Mouse (Mus musculus): Measurements from ENCODE around the gene Frmd4a. TPM values are rescaled to one million over a fixed set of nuclear protein-coding genes. Genes with fewer than 3 reads are reported as not detected.

The Frmd4a gene
- polyA plus RNA-seq (2021; fragmentation: Nextera tagmentation) = 8.7 and 8.9 TPM in 2 replicates
- long read RNA-seq, experiment 1, full-length matches to known transcripts = 3 of 27 reads
- long read RNA-seq, experiment 1, partial matches to known transcripts = 20 of 27 reads
- long read RNA-seq, experiment 1, other reads (novel, unspliced or antisense) = 4 of 27 reads
- long read RNA-seq, experiment 2, partial matches to known transcripts = 15 of 75 reads
- long read RNA-seq, experiment 2, other reads (novel, unspliced or antisense) = 57 of 75 reads

DNA sequence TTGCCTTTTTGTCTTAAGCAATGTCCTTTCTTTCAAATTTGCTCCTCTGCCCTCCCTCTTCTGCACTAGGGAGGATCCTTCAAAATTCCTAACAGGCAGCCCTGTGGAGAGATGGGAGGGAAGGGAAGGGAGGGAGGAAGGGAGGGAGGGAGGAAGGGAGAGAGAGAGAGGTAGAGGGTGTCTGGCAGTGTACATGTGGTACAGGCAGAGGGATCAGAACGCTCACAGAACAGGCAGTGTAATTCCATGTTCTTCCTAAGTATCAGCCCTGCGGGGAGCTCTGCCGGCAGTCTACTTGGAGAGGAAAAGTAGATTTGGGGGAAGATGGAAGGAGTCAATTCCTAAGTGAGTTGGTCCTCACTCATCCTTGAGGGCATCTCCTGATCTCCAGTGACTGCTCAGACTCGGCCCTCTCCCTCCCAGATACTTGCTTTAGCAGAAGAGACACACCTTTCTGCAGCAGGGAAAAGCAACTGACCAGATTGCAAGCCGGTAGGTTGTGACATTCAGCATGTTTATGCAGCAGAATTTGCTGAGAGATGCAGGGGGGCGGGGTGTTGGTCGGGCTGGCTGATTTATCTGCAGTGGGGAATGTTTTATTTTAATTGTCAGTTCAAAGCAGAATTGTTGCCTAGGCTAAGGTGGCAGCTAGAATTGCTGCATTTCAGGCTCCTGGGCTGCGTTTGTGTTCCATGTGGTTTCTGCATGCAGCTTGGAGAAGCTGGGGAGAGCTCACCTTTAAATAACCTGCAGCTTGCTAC, at the start of gene Frmd4a:
Gene Frmd4a, plus strand, starts transcription at position 190 of the 761 bp plus-strand sequence.

DNA sequence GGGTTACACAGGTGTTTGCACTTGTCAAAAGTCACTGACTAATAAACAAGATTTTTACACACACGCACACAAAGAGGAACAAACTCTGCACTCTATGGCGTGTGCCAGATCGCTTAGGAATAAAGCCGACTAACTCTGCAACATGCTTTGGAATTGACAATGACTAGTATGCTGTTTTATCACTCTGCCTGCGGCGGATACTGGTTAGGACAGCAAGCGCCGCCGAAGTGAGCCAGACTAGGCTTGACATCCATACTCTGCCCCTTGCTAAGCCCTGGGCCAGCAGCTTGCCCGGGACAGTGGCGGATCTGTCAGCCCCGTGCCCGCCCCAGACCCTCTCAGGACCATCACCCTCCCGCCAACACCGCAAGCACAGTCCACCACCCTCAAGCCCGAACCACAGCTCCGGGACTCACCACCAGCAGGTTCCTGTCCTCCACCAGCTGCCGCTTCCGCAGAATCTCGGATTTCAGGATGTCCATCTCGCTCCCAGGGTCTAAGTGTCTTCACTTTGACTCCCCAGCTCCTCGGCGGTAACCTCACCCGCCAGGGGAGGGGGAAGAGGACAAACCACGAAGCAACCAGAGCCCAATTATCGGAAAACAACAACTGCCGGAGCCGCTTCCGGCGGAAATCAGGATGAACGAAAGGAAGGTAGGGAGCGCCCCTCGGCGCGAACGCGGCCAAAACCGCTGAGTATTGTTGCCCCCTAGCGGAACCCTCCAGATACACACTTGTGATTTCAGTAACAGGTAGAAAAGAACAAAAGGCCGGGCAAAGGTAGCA, 634.2 kb downstream of the Frmd4a start, which contains the start of gene Prpf18:
Gene Prpf18, minus strand, starts transcription at position 614 of the 786 bp plus-strand sequence.

All from layer of hippocampus, adult 6 months (tissue).